Mouse (Mus musculus): ENCODE data around the gene H2-Ob.

H2-Ob gene

GRCm38 (mm10) chr17:34240366-34240765 lies 1.7 kb downstream of the H2-Ob start:
- no peak for DNase-seq (ENCODE audit: low spot score in 2 of 2)

- DNase-seq (ENCODE audit: low spot score in 2 of 2): peak in 1 of 2 experiments; percentile 10
Measured at GRCm38 (mm10) chr17:34240916-34241315, 2.2 kb downstream of the H2-Ob start.

GRCm38 (mm10) chr17:34244656-34245055 lies 6.0 kb downstream of the H2-Ob start:
- DNase-seq (ENCODE audit: low spot score in 2 of 2): no peak

- no peak for DNase-seq (ENCODE audit: low spot score in 2 of 2)
Measured at GRCm38 (mm10) chr17:34247047-34247446, 8.3 kb downstream of the H2-Ob start.

GRCm38 (mm10) chr17:34248764-34249163 lies 10.1 kb downstream of the H2-Ob start:
- DNase-seq (ENCODE audit: low spot score in 2 of 2): no peak

- DNase-seq (ENCODE audit: low spot score in 2 of 2): no peak
Measured at GRCm38 (mm10) chr17:34249361-34249760, 10.7 kb downstream of the H2-Ob start.

GRCm38 (mm10) chr17:34249878-34250277 lies 11.2 kb downstream of the H2-Ob start:
- DNase-seq (ENCODE audit: low spot score in 2 of 2): peak in 1 of 2 experiments; percentile 57

- no peak for DNase-seq (ENCODE audit: low spot score in 2 of 2)
Measured at GRCm38 (mm10) chr17:34251666-34252065, 13.0 kb downstream of the H2-Ob start.

- DNase-seq (ENCODE audit: low spot score in 2 of 2): no peak
Measured at GRCm38 (mm10) chr17:34256501-34256900, 17.8 kb downstream of the H2-Ob start.

- DNase-seq (ENCODE audit: low spot score in 2 of 2): peak; percentile 78 to 87
Measured at GRCm38 (mm10) chr17:34257594-34258375, 19.1 kb downstream of the H2-Ob start, which contains the start of gene H2-Ab1. Gene H2-Ab1 (plus strand): TSS chr17:34257689.

- DNase-seq (ENCODE audit: low spot score in 2 of 2): no peak
Measured at GRCm38 (mm10) chr17:34260551-34260950, 21.8 kb downstream of the H2-Ob start.

GRCm38 (mm10) chr17:34261502-34261901 lies 22.8 kb downstream of the H2-Ob start:
- peak; percentile 76 to 79 for DNase-seq (ENCODE audit: low spot score in 2 of 2)

- peak; percentile 78 for DNase-seq (ENCODE audit: low spot score in 2 of 2)
Measured at GRCm38 (mm10) chr17:34263068-34263467, 24.4 kb downstream of the H2-Ob start.

- no peak for DNase-seq (ENCODE audit: low spot score in 2 of 2)
Measured at GRCm38 (mm10) chr17:34263811-34264371, 25.2 kb downstream of the H2-Ob start.

GRCm38 (mm10) chr17:34264452-34265351 lies 26.0 kb downstream of the H2-Ob start:
- no peak for DNase-seq (ENCODE audit: low spot score in 2 of 2)

GRCm38 (mm10) chr17:34268262-34268661 lies 29.6 kb downstream of the H2-Ob start:
- DNase-seq (ENCODE audit: low spot score in 2 of 2): no peak

GRCm38 (mm10) chr17:34268748-34269147 lies 30.0 kb downstream of the H2-Ob start:
- DNase-seq (ENCODE audit: low spot score in 2 of 2): no peak

GRCm38 (mm10) chr17:34269817-34270216 lies 31.1 kb downstream of the H2-Ob start:
- DNase-seq (ENCODE audit: low spot score in 2 of 2): no peak

GRCm38 (mm10) chr17:34270230-34270629 lies 31.5 kb downstream of the H2-Ob start:
- DNase-seq (ENCODE audit: low spot score in 2 of 2): no peak

GRCm38 (mm10) chr17:34270940-34271339 lies 32.2 kb downstream of the H2-Ob start:
- DNase-seq (ENCODE audit: low spot score in 2 of 2): no peak

- no peak for DNase-seq (ENCODE audit: low spot score in 2 of 2)
Measured at GRCm38 (mm10) chr17:34272102-34272501, 33.4 kb downstream of the H2-Ob start.

GRCm38 (mm10) chr17:34280499-34281038 lies 41.9 kb downstream of the H2-Ob start:
- DNase-seq (ENCODE audit: low spot score in 2 of 2): no peak
